Mouse (Mus musculus): ENCODE results near the gene Gucy2g.

- TF ChIP-seq POLR2A (IDR thresholded peaks at IDR 0.05; ENCODE audit: borderline replicate concordance, extremely low read depth, low read depth, low read length) (no peak), CTCF (IDR thresholded peaks at IDR 0.05; ENCODE audit: insufficient read depth, low read length) (no peak)
Observed at GRCm38 (mm10) chr19:55207205-55207604, 33.8 kb downstream of the Gucy2g start.

Data from lung, adult 2 months (tissue).